In the genomic region with DNA sequence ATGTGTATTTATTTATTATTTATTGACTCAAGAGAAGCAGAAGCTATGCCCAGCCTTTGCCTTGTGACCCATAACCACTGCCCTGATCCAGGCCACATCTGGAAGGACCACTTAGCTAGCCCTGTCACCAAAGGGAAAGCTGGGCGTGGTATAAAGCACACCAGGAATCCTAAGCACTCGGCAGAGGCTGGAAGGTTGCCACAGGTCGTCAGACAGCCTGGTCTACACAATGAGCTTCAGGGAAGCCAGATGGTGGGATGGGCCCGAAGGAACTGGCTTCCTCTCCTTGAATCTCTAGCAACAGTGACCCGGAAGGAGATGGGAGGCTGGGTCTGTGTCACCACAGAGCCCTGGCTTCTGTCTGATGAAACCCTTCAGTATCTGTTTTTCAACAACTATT, we compare ENCODE assay signal across 14 mouse cellular contexts. TPM values are rescaled to one million over a fixed set of nuclear protein-coding genes. Genes with fewer than 3 reads are reported as not detected.
DNase-seq lines count a peak whose midpoint lies in the region; ATAC-seq and TF ChIP-seq lines count a peak whose summit lies in the region.
"Had no signal": no experiment of that assay in that cellular context is flagged by ENCODE, and none has a peak within 500 bp of the region (broad histone marks: within the 10 kb centered on the region; RNA-seq: fewer than 3 reads in every experiment).

No protein-coding gene starts in this region.

- no peak for TF ChIP-seq EP300 in lung, postnatal 0 days (IDR thresholded peaks at IDR 0.05)

- peak; percentile 35 for DNase-seq in hindbrain, postnatal 0 days (ENCODE audit: low spot score)
- no peak for DNase-seq in hindbrain, embryonic 11.5 days (ENCODE audit: low spot score)
- peak; percentile 92 for DNase-seq in ZHBTc4 (ENCODE audit: low read depth, low spot score)
- peak; percentile 51 for DNase-seq in kidney, adult 11 months
- DNase-seq in lung, postnatal 0 days (ENCODE audit: low spot score) = peak; percentile 53
- DNase-seq in urinary bladder, postnatal 4 days (ENCODE audit: low spot score in 2 of 2) = no peak
- no peak for DNase-seq in thymus, postnatal 4 days
- DNase-seq: right cerebral cortex, postnatal 25 days had no signal

- no peaks in the 10 kb centered on the region for H3K4me1 ChIP-seq in hindbrain, postnatal 0 days (ENCODE audit: insufficient read depth, low read length)
- no peaks in the 10 kb centered on the region for H3K4me1 ChIP-seq in hindbrain, embryonic 11.5 days (replicated peaks; ENCODE audit: control insufficient read depth, insufficient read depth, low read length)
- no peaks in the 10 kb centered on the region for H3K4me1 ChIP-seq in lung, postnatal 0 days (ENCODE audit: insufficient read depth, low read depth, low read length)
- peaks cover 9% of the 10 kb centered on the region for H3K4me1 ChIP-seq in intestine, embryonic 15.5 days (replicated peaks)

- no peaks in the 10 kb centered on the region for H3K27me3 ChIP-seq in hindbrain, postnatal 0 days (ENCODE audit: insufficient read depth, low read length)
- H3K27me3 ChIP-seq in hindbrain, embryonic 11.5 days (ENCODE audit: control insufficient read depth, insufficient read depth, low read length) = no peaks in the 10 kb centered on the region
- no peaks in the 10 kb centered on the region for H3K27me3 ChIP-seq in lung, postnatal 0 days (replicated peaks; ENCODE audit: insufficient read depth, low read length)
- H3K27me3 ChIP-seq in intestine, embryonic 15.5 days (replicated peaks) = no peaks in the 10 kb centered on the region

- H3K9ac ChIP-seq in hindbrain, postnatal 0 days (replicated peaks; ENCODE audit: low read length) = no peak overlapping the region
- H3K9ac ChIP-seq in hindbrain, embryonic 11.5 days (ENCODE audit: low read depth, low read length) = no peak overlapping the region
- H3K9ac ChIP-seq in lung, postnatal 0 days (replicated peaks; ENCODE audit: low read depth) = no peak overlapping the region
- no peak overlapping the region for H3K9ac ChIP-seq in intestine, embryonic 15.5 days
- H3K9ac ChIP-seq: hindbrain, embryonic 14.5 days had no signal

- no peak for TF ChIP-seq CTCF in hindbrain, postnatal 0 days (IDR thresholded peaks at IDR 0.05; ENCODE audit: low read depth)
- TF ChIP-seq CTCF in lung, postnatal 0 days (IDR thresholded peaks at IDR 0.05) = no peak

- 37% methylated on average over 5 of the region's 5 CpGs for WGBS in hindbrain, postnatal 0 days
- 57% methylated on average over 5 of the region's 5 CpGs for WGBS in hindbrain, embryonic 11.5 days
- WGBS in lung, postnatal 0 days = 24% methylated on average over 5 of the region's 5 CpGs
- WGBS in intestine, embryonic 15.5 days = 42% methylated on average over 5 of the region's 5 CpGs

- no peak overlapping the region for H3K4me3 ChIP-seq in hindbrain, postnatal 0 days (ENCODE audit: low read length)
- H3K4me3 ChIP-seq in hindbrain, embryonic 11.5 days (ENCODE audit: low read depth, low read length) = no peak overlapping the region
- H3K4me3 ChIP-seq in lung, postnatal 0 days (ENCODE audit: low read depth, low read length) = no peak overlapping the region
- H3K4me3 ChIP-seq in intestine, embryonic 15.5 days (replicated peaks) = no peak overlapping the region

- 0 out of 2 replicates have a peak, but pooled peaks cover 5% of the 10 kb centered on the region for H3K36me3 ChIP-seq in hindbrain, postnatal 0 days (ENCODE audit: insufficient read depth, low read length)
- no peaks in the 10 kb centered on the region for H3K36me3 ChIP-seq in hindbrain, embryonic 11.5 days (ENCODE audit: control insufficient read depth, insufficient read depth, low read length)
- H3K36me3 ChIP-seq in lung, postnatal 0 days (ENCODE audit: insufficient read depth, low read length) = peaks cover 4% of the 10 kb centered on the region; the same call in 1 of the 2 replicates
- H3K36me3 ChIP-seq in intestine, embryonic 15.5 days = peaks cover 9% of the 10 kb centered on the region; the same call in 1 of the 2 replicates

- ATAC-seq in hindbrain, postnatal 0 days = no peak
- no peak for ATAC-seq in hindbrain, embryonic 11.5 days (ENCODE audit: low FRiP score)
- peak; percentile 31; the same call in 1 of the 2 replicates for ATAC-seq in lung, postnatal 0 days
- no peak for ATAC-seq in intestine, embryonic 15.5 days

- H3K4me2 ChIP-seq in hindbrain, postnatal 0 days (ENCODE audit: low read depth, low read length) = no peak overlapping the region
- no peak overlapping the region for H3K4me2 ChIP-seq in hindbrain, embryonic 11.5 days (replicated peaks; ENCODE audit: low read depth, low read length)
- H3K4me2 ChIP-seq in lung, postnatal 0 days (replicated peaks; ENCODE audit: low read depth, low read length) = no peak overlapping the region
- no peak overlapping the region for H3K4me2 ChIP-seq in intestine, embryonic 15.5 days (replicated peaks)
- H3K4me2 ChIP-seq: hindbrain, embryonic 14.5 days had no signal

- H3K9me3 ChIP-seq in hindbrain, postnatal 0 days (ENCODE audit: low read length) = no peaks in the 10 kb centered on the region
- no peaks in the 10 kb centered on the region for H3K9me3 ChIP-seq in hindbrain, embryonic 11.5 days (ENCODE audit: control insufficient read depth, low read length)
- H3K9me3 ChIP-seq in lung, postnatal 0 days (ENCODE audit: low read length) = no peaks in the 10 kb centered on the region
- H3K9me3 ChIP-seq in intestine, embryonic 15.5 days = no peaks in the 10 kb centered on the region

- H3K27ac ChIP-seq in hindbrain, postnatal 0 days = no peak overlapping the region
- no peak overlapping the region for H3K27ac ChIP-seq in hindbrain, embryonic 11.5 days (ENCODE audit: low read depth, low read length)
- H3K27ac ChIP-seq in lung, postnatal 0 days (ENCODE audit: low read length) = no peak overlapping the region
- H3K27ac ChIP-seq in intestine, embryonic 15.5 days = no peak overlapping the region
- H3K27ac ChIP-seq: hindbrain, embryonic 14.5 days had no signal

RNA-seq across cellular contexts. Expression of gene Il17c, which starts 1.8 kb away (rescaled TPM):
- 0.52 TPM in 1 of 2 replicates, not detected in the other for total RNA-seq in hindbrain, postnatal 0 days (2014; rRNA removed)
- 0.21 TPM in 1 of 2 replicates, not detected in the other for polyA plus RNA-seq in hindbrain, postnatal 0 days (2015; fragmentation: Nextera tagmentation; extraction: Ambion mirVana)
- not detected in 2 replicates for polyA plus RNA-seq in hindbrain, embryonic 11.5 days (2014; fragmentation: Nextera tagmentation; extraction: Ambion mirVana)
- polyA plus RNA-seq in lung, postnatal 0 days (2015; fragmentation: Nextera tagmentation; extraction: Ambion mirVana) = not detected in 2 replicates
- polyA plus RNA-seq in intestine, embryonic 15.5 days (2015; fragmentation: Nextera tagmentation; extraction: Ambion mirVana) = not detected in 2 replicates
- total RNA-seq: ES-E14; left cerebral cortex, postnatal 10 days; megakaryocyte progenitor cell, adult 5-6 weeks had no signal
- polyA plus RNA-seq: hindbrain, embryonic 14.5 days had no signal

RNA-seq across cellular contexts. Expression of gene Cyba, which starts 9.1 kb away (rescaled TPM):
- 19.6 and 30.6 TPM in 2 replicates for total RNA-seq in hindbrain, postnatal 0 days (2014; rRNA removed)
- 44.0 and 46.2 TPM in 2 replicates for polyA plus RNA-seq in hindbrain, postnatal 0 days (2015; fragmentation: Nextera tagmentation; extraction: Ambion mirVana)
- polyA plus RNA-seq in hindbrain, embryonic 11.5 days (2014; fragmentation: Nextera tagmentation; extraction: Ambion mirVana) = 52.7 and 53.4 TPM in 2 replicates
- 401 and 429 TPM in 2 replicates for polyA plus RNA-seq in lung, postnatal 0 days (2015; fragmentation: Nextera tagmentation; extraction: Ambion mirVana)
- 307 and 314 TPM in 2 replicates for polyA plus RNA-seq in intestine, embryonic 15.5 days (2015; fragmentation: Nextera tagmentation; extraction: Ambion mirVana)

RNA-seq across cellular contexts. Expression of gene Mvd, which starts 19.6 kb away (rescaled TPM):
- total RNA-seq in hindbrain, postnatal 0 days (2014; rRNA removed) = 67.1 and 89.6 TPM in 2 replicates
- 55.2 and 55.5 TPM in 2 replicates for polyA plus RNA-seq in hindbrain, postnatal 0 days (2015; fragmentation: Nextera tagmentation; extraction: Ambion mirVana)
- polyA plus RNA-seq in hindbrain, embryonic 11.5 days (2014; fragmentation: Nextera tagmentation; extraction: Ambion mirVana) = 46.3 and 49.2 TPM in 2 replicates
- 29.2 and 31.2 TPM in 2 replicates for polyA plus RNA-seq in lung, postnatal 0 days (2015; fragmentation: Nextera tagmentation; extraction: Ambion mirVana)
- 60.2 and 68.3 TPM in 2 replicates for polyA plus RNA-seq in intestine, embryonic 15.5 days (2015; fragmentation: Nextera tagmentation; extraction: Ambion mirVana)

RNA-seq across cellular contexts. Expression of gene Snai3, which starts 36.9 kb away (rescaled TPM):
- not detected in 2 replicates for total RNA-seq in hindbrain, postnatal 0 days (2014; rRNA removed)
- polyA plus RNA-seq in hindbrain, postnatal 0 days (2015; fragmentation: Nextera tagmentation; extraction: Ambion mirVana) = not detected in 2 replicates
- polyA plus RNA-seq in hindbrain, embryonic 11.5 days (2014; fragmentation: Nextera tagmentation; extraction: Ambion mirVana) = not detected in 2 replicates
- 1.2 and 1.5 TPM in 2 replicates for polyA plus RNA-seq in lung, postnatal 0 days (2015; fragmentation: Nextera tagmentation; extraction: Ambion mirVana)
- polyA plus RNA-seq in intestine, embryonic 15.5 days (2015; fragmentation: Nextera tagmentation; extraction: Ambion mirVana) = 0.57 and 0.86 TPM in 2 replicates
- total RNA-seq: left cerebral cortex, postnatal 10 days had no signal
- polyA plus RNA-seq: hindbrain, embryonic 14.5 days; neural tube, embryonic 11.5 days had no signal

RNA-seq across cellular contexts. Expression of gene Zc3h18, which starts 47.2 kb away (rescaled TPM):
- 24.4 and 25.6 TPM in 2 replicates for total RNA-seq in hindbrain, postnatal 0 days (2014; rRNA removed)
- polyA plus RNA-seq in hindbrain, postnatal 0 days (2015; fragmentation: Nextera tagmentation; extraction: Ambion mirVana) = 25.2 and 25.3 TPM in 2 replicates
- polyA plus RNA-seq in hindbrain, embryonic 11.5 days (2014; fragmentation: Nextera tagmentation; extraction: Ambion mirVana) = 38.4 and 38.6 TPM in 2 replicates
- polyA plus RNA-seq in lung, postnatal 0 days (2015; fragmentation: Nextera tagmentation; extraction: Ambion mirVana) = 20.2 and 22.2 TPM in 2 replicates
- 53.9 and 54.0 TPM in 2 replicates for polyA plus RNA-seq in intestine, embryonic 15.5 days (2015; fragmentation: Nextera tagmentation; extraction: Ambion mirVana)

Comparison
In these comparisons a context has a peak if more than half of its experiments do, and no peak if none do; other contexts are left out.
1. DNase-seq: peak in hindbrain, postnatal 0 days (single experiment), ZHBTc4 (single experiment), kidney, adult 11 months (single experiment) and lung, postnatal 0 days (single experiment); none in hindbrain, embryonic 11.5 days (single experiment), urinary bladder, postnatal 4 days (0 of 2) and thymus, postnatal 4 days (single experiment).